Mouse (Mus musculus) midbrain, embryonic 10.5 days (tissue): ENCODE data around the gene Btnl4. TPM values are rescaled to one million over a fixed set of nuclear protein-coding genes. Genes with fewer than 3 reads are reported as not detected.

ENCODE experiments used
- polyA plus RNA-seq: library from polyadenylated mRNA; unstranded; fragments of >200 nt; fragmentation: Nextera tagmentation; extraction: Ambion mirVana; gene quantifications from 2 replicates; pipeline ENCODE4 v1.2.1, GENCODE M21; 2016

Btnl4 gene
- polyA plus RNA-seq, 1 experiment from 2014 or later, result not detected

Other genes with a start within 250 kb of the Btnl4 start
- not detected in 2 replicates for gene H2-Ob, start 238.4 kb downstream of the Btnl4 start, polyA plus RNA-seq
- gene H2-Ab1, start 219.6 kb downstream of the Btnl4 start, polyA plus RNA-seq, result 8.3 and 11.1 TPM in 2 replicates
- gene H2-Aa, start 189.5 kb downstream of the Btnl4 start, polyA plus RNA-seq, result not detected in 2 replicates
- gene H2-Eb1, start 171.5 kb downstream of the Btnl4 start, polyA plus RNA-seq, result 1.5 and 2.0 TPM in 2 replicates
- not detected in 2 replicates for gene H2-Eb2, start 151.7 kb downstream of the Btnl4 start, polyA plus RNA-seq
- gene Btnl2, start 122.5 kb downstream of the Btnl4 start, polyA plus RNA-seq, result 0.04 TPM in 1 of 2 replicates, not detected in the other
- not detected in 2 replicates for gene Btnl1, start 100.2 kb downstream of the Btnl4 start, polyA plus RNA-seq
- gene BC051142, start 78.5 kb downstream of the Btnl4 start, polyA plus RNA-seq, result 1.8 and 3.1 TPM in 2 replicates
- not detected in 2 replicates for gene Btnl6, start 40.0 kb upstream of the Btnl4 start, polyA plus RNA-seq
- gene Notch4, start 87.0 kb upstream of the Btnl4 start, polyA plus RNA-seq, result 8.7 and 10.0 TPM in 2 replicates
- gene Gpsm3, start 112.5 kb upstream of the Btnl4 start, polyA plus RNA-seq, result 5.3 and 6.6 TPM in 2 replicates
- 17.5 and 17.7 TPM in 2 replicates for gene Pbx2, start 113.9 kb upstream of the Btnl4 start, polyA plus RNA-seq
- 3.1 and 3.2 TPM in 2 replicates for gene Ager, start 120.5 kb upstream of the Btnl4 start, polyA plus RNA-seq
- 202 and 233 TPM in 2 replicates for gene Rnf5, start 126.4 kb upstream of the Btnl4 start, polyA plus RNA-seq
- 66.0 and 70.1 TPM in 2 replicates for gene Agpat1, start 126.9 kb upstream of the Btnl4 start, polyA plus RNA-seq
- gene Egfl8, start 138.7 kb upstream of the Btnl4 start, polyA plus RNA-seq, result 4.3 TPM in 2 replicates
- 22.5 and 23.6 TPM in 2 replicates for gene Ppt2, start 151.2 kb upstream of the Btnl4 start, polyA plus RNA-seq
- 0.54 and 1.2 TPM in 2 replicates for gene Prrt1, start 152.2 kb upstream of the Btnl4 start, polyA plus RNA-seq
- 16.8 and 18.9 TPM in 2 replicates for gene Fkbpl, start 167.4 kb upstream of the Btnl4 start, polyA plus RNA-seq
- 111 and 123 TPM in 2 replicates for gene Atf6b, start 169.8 kb upstream of the Btnl4 start, polyA plus RNA-seq
- not detected in 2 replicates for gene Tnxb, start 193.2 kb upstream of the Btnl4 start, polyA plus RNA-seq